Mouse (Mus musculus) small intestine, adult 2 months (tissue): ENCODE results near the gene Rangap1.

Experiments
- CTCF ChIP-seq: fragments of 200-500 bp; IDR thresholded peaks from 2 replicates; pipeline ENCODE4 v1.5.1; 2012; ENCODE audit warnings: low read depth, mild to moderate bottlenecking, control low read depth, inconsistent platforms, low read length, moderate library complexity, mixed read lengths; ENCODE audit not compliant: insufficient replicate concordance, insufficient read length; ENCODE audit errors: extremely low read depth
- POLR2A ChIP-seq: fragments of 200-500 bp; IDR thresholded peaks from 2 replicates; pipeline ENCODE4 v1.6.1; 2012; ENCODE audit warnings: low read depth, mild to moderate bottlenecking, control low read depth, inconsistent platforms, low read length, moderate library complexity

DNA sequence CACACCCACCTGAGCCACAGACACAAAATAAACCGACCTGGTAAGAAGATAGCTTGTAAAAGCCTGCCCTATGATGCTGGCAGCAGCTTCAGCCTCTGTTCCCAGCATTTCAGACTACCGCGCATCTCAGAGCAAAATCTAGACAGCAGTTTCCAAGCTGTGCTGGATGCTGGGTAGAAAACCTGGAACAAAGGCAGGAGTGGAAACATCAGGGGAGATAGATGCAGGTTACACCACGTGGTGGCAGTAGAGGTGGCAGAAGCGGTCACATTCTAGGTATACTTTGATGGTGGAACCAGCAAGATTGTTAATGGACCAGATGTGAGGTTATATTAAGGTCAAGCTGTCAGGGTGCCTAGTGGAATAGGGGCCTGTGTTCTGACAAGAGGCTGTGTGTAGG, 39.4 kb upstream of the Rangap1 start:
- TF ChIP-seq CTCF (no peak), POLR2A (no peak)
